Mouse (Mus musculus) liver (tissue): ENCODE data around the gene Btbd35f15.
"Not testable (repeated sequence)": the region's sequence is repeated elsewhere in the genome, so short reads cannot be mapped to it uniquely, and the experiment has no call there.

Experiments
- DNase-seq: peaks from one replicate; pipeline ENCODE4 v3.0.0-alpha.2; 2020; ENCODE audit warnings: mixed read lengths

The Btbd35f15 gene

DNA sequence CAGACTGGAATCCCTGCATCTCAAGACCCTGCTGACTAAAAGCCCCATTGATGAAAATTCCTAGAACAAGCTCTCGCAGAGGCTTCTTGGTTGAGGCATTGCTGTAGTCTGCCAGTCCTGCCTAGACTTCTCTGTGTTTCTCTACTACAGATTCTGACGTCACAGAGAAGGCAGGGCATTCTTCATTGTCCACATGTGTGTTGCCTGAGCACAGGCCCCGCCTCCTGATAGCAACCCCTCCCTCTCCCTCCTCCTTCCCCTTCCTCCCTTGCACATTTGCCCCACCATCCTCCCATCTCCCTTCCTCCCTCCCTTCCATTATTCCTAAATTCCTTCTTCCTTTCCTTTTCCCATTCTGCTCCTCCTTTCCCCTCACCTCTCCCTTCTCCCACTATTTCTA, at the start of gene Btbd35f15:
Gene Btbd35f15 (minus strand): TSS at position 101 of the 400 bp plus-strand sequence.
- DNase-seq: not testable (repeated sequence)
